18 mouse cellular contexts compared by ENCODE assay signal in genomic region chr11:60548112-60548511, GRCm38 (mm10). TPM values are rescaled to one million over a fixed set of nuclear protein-coding genes. Genes with fewer than 3 reads are reported as not detected.
A peak's percentile ranks its signal among the peaks of the same experiment; 100 is the strongest.
DNase-seq lines count a peak whose midpoint lies in the region; ATAC-seq and TF ChIP-seq lines count a peak whose summit lies in the region.
"Had no signal": no experiment of that assay in that cellular context is flagged by ENCODE, and none has a peak within 500 bp of the region (broad histone marks: within the 10 kb centered on the region; RNA-seq: fewer than 3 reads in every experiment).

No protein-coding gene starts in this region.

- H3K4me1 ChIP-seq in heart, adult 2 months (ENCODE audit: control insufficient read depth, insufficient read depth, low read length): peaks cover 7% of the 10 kb centered on the region
- H3K4me1 ChIP-seq in heart, embryonic 13.5 days: peaks cover 69% of the 10 kb centered on the region
- H3K4me1 ChIP-seq in heart, embryonic 16.5 days (ENCODE audit: control insufficient read depth, insufficient read depth, low read length): peaks cover 47% of the 10 kb centered on the region

- WGBS in heart, adult 2 months: 33% methylated on average over 3 of the region's 3 CpGs
- WGBS in heart, embryonic 13.5 days: 32% methylated on average over 3 of the region's 3 CpGs
- WGBS in heart, embryonic 16.5 days: 43% methylated on average over 3 of the region's 3 CpGs

- peaks cover 9% of the 10 kb centered on the region; the same call in 1 of the 2 replicates for H3K79me2 ChIP-seq in heart, adult 2 months (replicated peaks; ENCODE audit: control insufficient read depth, insufficient read depth, low read length)

- ATAC-seq in heart, embryonic 13.5 days (ENCODE audit: extremely low read depth, insufficient number of reproducible peaks, low FRiP score, low TSS enrichment): no peak; the same call in 1 of the 2 replicates
- ATAC-seq in heart, embryonic 16.5 days (replicated peaks; ENCODE audit: extremely low read depth, insufficient read depth, low FRiP score): 0 out of 2 replicates have a peak, but pooled peaks have one; percentile 18
- ATAC-seq: activated CD4-positive, CD25-positive, alpha-beta regulatory T cell, adult 4 months; forebrain, embryonic 15.5 days; intestine, embryonic 16.5 days; Patski had no signal

- no peak for TF ChIP-seq POLR2A in heart, adult 2 months (IDR thresholded peaks at IDR 0.05; ENCODE audit: insufficient read depth, low read depth, low read length)

- no peak for TF ChIP-seq EP300 in heart, adult 2 months (IDR thresholded peaks at IDR 0.05; ENCODE audit: insufficient read depth, low read depth, low read length)

- H3K4me2 ChIP-seq in heart, embryonic 13.5 days: peak overlapping the region; percentile 40
- peak overlapping the region; percentile 47 for H3K4me2 ChIP-seq in heart, embryonic 16.5 days (ENCODE audit: low read depth, low read length)
- H3K4me2 ChIP-seq: embryonic facial prominence, embryonic 12.5 days; forebrain, embryonic 15.5 days; hindbrain, embryonic 15.5 days had no signal

- H3K36me3 ChIP-seq in heart, adult 2 months (ENCODE audit: control insufficient read depth, insufficient read depth, low read length): peaks cover 76% of the 10 kb centered on the region
- H3K36me3 ChIP-seq in heart, embryonic 13.5 days: peaks cover 81% of the 10 kb centered on the region
- peaks cover 37% of the 10 kb centered on the region for H3K36me3 ChIP-seq in heart, embryonic 16.5 days (ENCODE audit: control insufficient read depth, insufficient read depth)

- no peak for TF ChIP-seq CTCF in heart, adult 2 months (IDR thresholded peaks at IDR 0.05)

- intact Hi-C loops in heart, adult 2 months (cut with DNase I): no loop called here
- intact Hi-C loops in heart, postnatal 14 days (cut with DNase I): no loop called here
- intact Hi-C loops in heart, postnatal 25 days (cut with DNase I): no loop called here

- H3K27ac ChIP-seq in heart, adult 2 months: peak overlapping the region; percentile 40
- H3K27ac ChIP-seq in heart, embryonic 13.5 days (replicated peaks): peak overlapping the region; percentile 71
- H3K27ac ChIP-seq in heart, embryonic 16.5 days (ENCODE audit: low read length): peak overlapping the region; percentile 74
- H3K27ac ChIP-seq: embryonic facial prominence, embryonic 12.5 days; forebrain, embryonic 15.5 days; hindbrain, embryonic 15.5 days had no signal

- no peak overlapping the region for H3K9ac ChIP-seq in heart, adult 2 months (ENCODE audit: low read depth, low read length)
- H3K9ac ChIP-seq in heart, embryonic 13.5 days: peak overlapping the region; percentile 37; the same call in 1 of the 2 replicates
- peak overlapping the region; percentile 44; the same call in 1 of the 2 replicates for H3K9ac ChIP-seq in heart, embryonic 16.5 days (ENCODE audit: low read length)
- H3K9ac ChIP-seq: embryonic facial prominence, embryonic 12.5 days; forebrain, embryonic 15.5 days; hindbrain, embryonic 15.5 days had no signal

- no peak for DNase-seq in heart, adult 2 months
- no peak for DNase-seq in heart, postnatal 14 days
- DNase-seq in heart, postnatal 25 days (ENCODE audit: low spot score): no peak
- DNase-seq in skeletal muscle tissue, adult 2 months (ENCODE audit: low read depth, low spot score): peak; percentile 34
- DNase-seq: adrenal gland, postnatal 14 days; cerebellum, adult 11-12 months; cerebellum, postnatal 25 days; gastrocnemius, postnatal 10 days; kidney, adult 2 months had no signal

- no peaks in the 10 kb centered on the region for H3K27me3 ChIP-seq in heart, adult 2 months (ENCODE audit: control insufficient read depth, insufficient read depth, low read length)
- no peaks in the 10 kb centered on the region for H3K27me3 ChIP-seq in heart, embryonic 13.5 days (replicated peaks)
- H3K27me3 ChIP-seq in heart, embryonic 16.5 days (ENCODE audit: control insufficient read depth, insufficient read depth, low read length): no peaks in the 10 kb centered on the region
- H3K27me3 ChIP-seq: CH12.LX; embryonic facial prominence, embryonic 12.5 days; forebrain, embryonic 15.5 days; hindbrain, embryonic 15.5 days; Patski had no signal

- no peak overlapping the region for H3K4me3 ChIP-seq in heart, adult 2 months
- no peak overlapping the region for H3K4me3 ChIP-seq in heart, embryonic 13.5 days
- H3K4me3 ChIP-seq in heart, embryonic 16.5 days (ENCODE audit: low read length): no peak overlapping the region
- H3K4me3 ChIP-seq: embryonic facial prominence, embryonic 12.5 days; forebrain, embryonic 15.5 days; hindbrain, embryonic 15.5 days had no signal

- H3K9me3 ChIP-seq in heart, embryonic 13.5 days: no peaks in the 10 kb centered on the region
- no peaks in the 10 kb centered on the region for H3K9me3 ChIP-seq in heart, embryonic 16.5 days (replicated peaks; ENCODE audit: control insufficient read depth, low read length)
- H3K9me3 ChIP-seq: embryonic facial prominence, embryonic 12.5 days; forebrain, embryonic 15.5 days; hindbrain, embryonic 15.5 days had no signal

RNA-seq across cellular contexts. Expression of gene Alkbh5, which starts 11.9 kb away (rescaled TPM):
- total RNA-seq in heart, adult 2 months (2021): 10 to 100 TPM; 80.1 to 90.3 TPM
- 24.0 and 36.7 TPM in 2 replicates for polyA plus RNA-seq in heart, adult 2 months (2012; rRNA removed)
- total RNA-seq in heart, postnatal 14 days (2021): 10 to 100 TPM; 72.5 to 74.1 TPM
- polyA plus RNA-seq in heart, embryonic 13.5 days (2015; fragmentation: Nextera tagmentation; extraction: Ambion mirVana): 32.1 and 35.8 TPM in 2 replicates
- total RNA-seq in heart, postnatal 25 days (2021): 10 to 100 TPM; 72.8 to 82.5 TPM
- 33.9 and 37.2 TPM in 2 replicates for polyA plus RNA-seq in heart, embryonic 16.5 days (2015; fragmentation: Nextera tagmentation; extraction: Ambion mirVana)
